Mouse (Mus musculus) mouse trophoblast stem cell (cell line): ENCODE data around the gene Vpreb1.
"Not testable (repeated sequence)": the region's sequence is repeated elsewhere in the genome, so short reads cannot be mapped to it uniquely, and the experiment has no call there.

Source experiments
- in situ Hi-C, 2 experiments: fragments of 300-500 bp; cut with MseI, MboI; formaldehyde crosslinking; loops; 2 replicates in 1 of 2; 3 replicates in 1 of 2; pipeline ENCODE4 v1.15.1; 2025

Vpreb1 gene

DNA sequence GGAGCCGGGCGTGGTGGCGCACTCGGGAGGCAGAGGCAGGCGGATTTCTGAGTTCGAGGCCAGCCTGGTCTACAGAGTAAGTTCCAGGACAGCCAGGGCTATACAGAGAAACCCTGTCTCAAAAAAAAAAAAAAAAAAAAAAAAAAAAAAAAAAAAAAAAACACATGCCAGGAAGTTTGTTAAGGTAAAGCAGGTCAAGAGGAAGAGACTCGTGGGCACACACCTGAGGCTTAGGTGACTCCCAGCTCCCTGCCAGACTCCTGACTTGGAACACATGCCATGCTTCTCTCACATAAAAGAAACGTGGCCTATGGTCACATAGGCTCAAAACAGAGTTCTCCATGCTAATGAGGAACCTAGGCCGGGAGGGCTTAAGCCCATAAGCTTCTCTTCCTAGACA, 14.6 kb downstream of the Vpreb1 start:
- in situ Hi-C loops: not testable (repeated sequence)

DNA sequence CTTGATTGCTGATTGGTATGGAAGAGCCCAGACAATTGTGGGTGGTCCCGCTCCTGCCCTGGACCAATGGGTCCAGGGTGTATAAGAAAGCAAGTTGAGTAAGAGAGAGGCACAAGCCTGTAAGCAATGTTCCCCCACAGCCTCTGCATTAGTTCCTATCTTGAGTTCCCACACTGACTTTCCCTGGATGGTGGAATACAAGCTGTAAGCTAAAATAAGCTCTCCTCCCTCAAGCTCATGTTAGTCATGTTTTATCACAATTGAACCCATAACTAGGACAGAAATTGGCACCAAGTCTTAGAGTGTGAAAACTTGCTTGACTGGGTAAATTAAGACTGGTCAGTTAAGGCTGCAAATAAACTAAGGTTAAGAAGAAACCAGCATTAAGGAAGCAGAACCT, 15.1 kb downstream of the Vpreb1 start:
- in situ Hi-C loops: no loop called here

GRCm38 (mm10) chr16:16854836-16855235, 15.8 kb downstream of the Vpreb1 start:
- in situ Hi-C loops: no loop called here

DNA sequence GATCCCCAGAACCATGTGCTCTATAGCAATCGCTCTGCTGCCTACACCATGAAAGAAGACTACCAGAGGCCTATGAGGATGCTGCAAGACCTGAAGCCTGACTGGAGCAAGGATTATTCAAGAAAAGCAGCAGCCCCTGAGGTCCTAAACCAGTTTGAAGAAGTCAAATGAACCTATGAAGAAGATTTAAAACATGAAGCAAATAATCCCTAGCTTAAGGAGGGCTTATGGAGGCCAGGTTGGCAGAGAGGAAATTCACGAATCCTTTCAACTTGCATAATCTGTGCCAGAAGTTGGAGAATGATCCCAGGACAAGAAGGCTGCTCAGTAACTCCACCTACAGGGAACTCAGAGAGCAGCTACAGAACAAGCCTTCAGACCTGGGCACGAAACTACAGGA, 18.2 kb downstream of the Vpreb1 start:
- in situ Hi-C loops: no loop called here

DNA sequence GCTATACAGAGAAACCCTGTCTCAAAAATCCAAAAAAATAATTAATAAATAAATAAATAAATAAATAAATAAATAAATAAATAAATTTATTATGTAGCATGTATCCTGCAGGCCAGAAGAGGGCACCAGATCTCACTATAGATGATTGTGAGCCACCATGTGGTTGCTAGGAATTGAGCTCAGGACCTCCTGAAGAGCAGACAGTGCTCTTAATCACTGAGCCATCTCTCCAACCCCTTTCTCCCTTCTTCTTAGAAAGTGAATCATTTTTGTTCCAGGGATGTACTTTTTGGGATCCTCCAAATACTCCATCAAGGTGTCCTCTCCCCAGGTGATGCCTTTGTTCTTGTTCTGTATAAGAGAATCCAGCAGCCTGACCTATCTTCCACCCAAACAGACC, 21.4 kb downstream of the Vpreb1 start:
- in situ Hi-C loops: no loop called here

DNA sequence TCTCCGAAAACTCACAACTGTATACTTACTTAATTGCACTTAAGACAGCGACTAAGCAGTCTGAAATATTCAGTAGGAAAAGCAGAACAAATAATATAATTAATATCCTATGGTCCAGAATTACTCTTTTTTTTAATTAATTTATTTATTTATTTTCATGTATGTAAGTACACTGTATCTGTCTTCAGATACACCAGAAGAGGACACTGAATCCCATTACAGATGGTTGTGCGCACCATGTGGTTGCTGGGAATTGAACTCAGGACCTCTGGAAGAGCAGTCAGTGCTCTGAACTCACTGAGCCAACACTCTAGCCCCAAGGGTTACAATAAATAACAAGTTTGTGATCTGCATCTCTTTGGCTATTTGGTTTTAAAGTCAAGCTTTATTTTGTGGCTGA, 41.0 kb downstream of the Vpreb1 start:
- in situ Hi-C loops: no loop called here

DNA sequence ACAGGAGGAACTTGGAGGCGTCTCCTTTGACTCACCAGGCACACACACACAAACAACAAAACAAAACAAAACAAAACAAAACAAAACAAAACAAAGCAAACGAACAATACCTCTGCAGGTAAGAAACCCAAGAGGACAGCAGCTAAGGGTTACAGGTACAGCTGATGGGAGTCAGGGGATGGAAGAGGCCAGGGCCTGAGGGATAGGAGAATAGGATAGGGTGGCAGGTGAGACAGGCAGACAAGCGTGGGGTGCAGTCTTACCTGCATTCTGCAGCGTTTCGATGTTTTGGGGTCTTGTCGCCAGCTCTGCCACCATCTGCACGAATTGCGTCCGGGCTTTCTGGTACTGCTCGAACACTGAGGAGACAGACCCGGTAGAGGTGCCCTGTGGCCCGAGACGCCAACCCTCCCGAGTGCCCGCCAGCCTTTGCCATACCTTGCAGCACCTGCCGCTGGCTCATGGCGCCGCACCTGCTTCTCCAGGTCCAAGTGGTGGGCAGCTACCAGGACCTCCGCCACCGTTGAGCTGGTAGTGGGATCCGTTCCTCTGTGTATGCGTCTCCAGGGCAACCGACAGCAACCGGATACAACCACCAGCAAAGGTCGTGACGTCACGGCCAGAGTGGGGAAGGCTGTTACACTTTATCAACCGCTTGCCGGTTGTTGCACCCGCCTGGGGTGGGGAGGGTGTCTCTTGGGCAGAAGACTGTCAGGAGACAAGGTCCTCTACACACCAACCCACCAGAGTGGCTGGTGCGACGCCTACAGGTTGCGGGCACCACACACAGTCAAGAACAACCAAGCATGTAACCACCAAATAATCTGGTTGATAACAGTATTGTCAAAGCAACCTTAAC, 41.7 kb downstream of the Vpreb1 start, which contains the start of gene Spag6l:
Gene Spag6l, minus strand, starts transcription at position 700 of the 859 bp plus-strand sequence.
- in situ Hi-C loops: no loop called here

GRCm38 (mm10) chr16:16826223-16826622, 44.4 kb downstream of the Vpreb1 start:
- in situ Hi-C loops: no loop called here

- in situ Hi-C loops: no loop called here
Observed at GRCm38 (mm10) chr16:16825476-16825875, 45.2 kb downstream of the Vpreb1 start.
